Mouse (Mus musculus): ENCODE measurements around the gene Pou2af1.

Gene Pou2af1

DNA sequence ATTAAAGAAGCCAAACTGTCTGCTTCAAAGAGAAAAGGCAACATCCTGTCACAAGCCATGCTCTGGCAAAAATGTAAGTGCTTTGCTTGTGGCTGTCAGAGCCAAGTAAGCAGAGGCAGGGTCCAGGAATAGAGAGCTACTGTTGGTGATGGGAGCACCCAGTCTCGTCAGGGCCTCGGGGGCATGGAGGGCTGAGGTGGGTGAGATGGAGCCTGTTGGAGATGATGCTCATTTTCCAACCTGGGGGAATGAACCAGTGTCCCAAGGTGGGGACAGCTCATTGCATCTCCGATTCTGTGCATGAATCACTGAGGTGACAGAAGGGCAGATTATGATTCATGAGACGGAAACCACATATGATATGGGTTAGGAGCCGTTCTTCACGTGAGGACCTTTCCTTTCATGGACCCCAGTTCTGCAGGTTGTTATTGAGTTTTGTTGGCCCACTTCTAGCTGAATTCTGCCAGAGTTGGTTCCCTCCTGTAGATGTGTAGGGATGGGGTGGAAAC lies 275 bp downstream of the Pou2af1 start:
- in situ Hi-C loops (cut with MboI; ENCODE audit: low pct_unique_long_range_greater_than_20kb in 1 of 2, low sequenced_read_pairs in 2 of 2, unreplicated experiment in 1 of 2): no loop called here

DNA sequence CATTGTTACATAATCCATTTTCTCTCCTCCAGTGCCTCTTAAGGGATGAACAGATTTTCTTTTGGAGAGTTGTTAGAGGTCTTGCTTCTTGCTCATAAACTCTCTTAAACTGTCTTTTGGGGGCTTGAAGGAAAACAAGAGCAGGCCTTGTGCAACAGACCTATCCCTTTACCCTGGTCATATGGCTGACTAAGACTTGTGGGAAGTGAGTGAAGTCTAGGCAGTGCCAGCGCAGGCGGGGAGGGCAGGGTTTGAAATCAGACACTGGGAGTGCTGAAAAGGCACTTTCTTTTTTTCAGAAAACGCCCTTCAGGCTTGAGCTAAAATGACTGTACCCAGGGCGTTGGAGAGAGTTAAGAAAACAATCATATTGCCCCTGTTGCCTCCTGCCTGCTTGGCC lies 1.8 kb downstream of the Pou2af1 start:
- in situ Hi-C loops (cut with MboI; ENCODE audit: low pct_unique_long_range_greater_than_20kb in 1 of 2, low sequenced_read_pairs in 2 of 2, unreplicated experiment in 1 of 2): no loop called here

DNA sequence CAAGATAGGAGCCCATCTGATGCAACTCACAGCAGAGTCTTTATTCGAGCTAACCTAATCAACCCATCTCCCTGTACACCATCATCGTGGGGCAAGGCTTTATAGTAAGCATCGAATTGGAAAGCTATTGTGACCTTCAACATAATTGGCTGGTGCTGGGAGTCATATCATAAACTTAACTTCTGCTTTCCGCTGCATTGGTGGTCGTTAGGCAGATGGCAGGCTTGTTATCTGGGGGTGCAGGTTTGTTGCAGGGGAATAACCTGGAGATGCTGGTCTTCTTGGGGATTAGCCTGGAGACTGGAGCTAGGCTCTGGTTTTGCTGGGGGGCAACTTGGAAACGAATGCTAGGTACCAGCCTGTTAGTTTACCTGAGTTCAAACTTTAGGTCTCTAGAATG lies 2.4 kb downstream of the Pou2af1 start:
- in situ Hi-C loops (cut with MboI; ENCODE audit: low pct_unique_long_range_greater_than_20kb in 1 of 2, low sequenced_read_pairs in 2 of 2, unreplicated experiment in 1 of 2): no loop called here

DNA sequence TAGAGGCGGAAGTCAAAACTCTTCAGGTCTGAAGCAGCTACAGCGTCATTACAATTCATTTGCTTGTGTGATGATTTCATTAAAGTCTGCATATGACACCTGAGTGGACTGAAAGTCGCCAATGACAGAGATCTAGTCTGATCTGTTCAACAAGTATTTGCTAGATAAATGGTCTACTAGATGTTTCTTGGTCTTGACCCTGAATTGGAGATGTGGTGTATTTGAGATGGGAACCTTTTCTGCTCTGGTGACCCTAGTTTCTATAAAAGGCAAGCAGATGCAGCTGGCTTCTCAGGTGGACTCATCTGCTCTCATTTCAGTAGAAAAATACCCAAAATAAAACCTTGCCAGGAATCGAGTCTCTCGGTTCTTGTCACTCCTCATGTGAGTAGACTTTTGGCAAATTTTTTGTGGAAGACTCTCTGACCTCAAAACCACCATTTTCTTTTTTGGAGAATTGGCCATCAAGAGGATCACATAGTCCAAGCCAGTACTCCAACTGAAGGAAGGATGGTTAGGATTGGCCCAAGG lies 12.2 kb downstream of the Pou2af1 start:
- in situ Hi-C loops (cut with MboI; ENCODE audit: low pct_unique_long_range_greater_than_20kb in 1 of 2, low sequenced_read_pairs in 2 of 2, unreplicated experiment in 1 of 2): no loop called here

DNA sequence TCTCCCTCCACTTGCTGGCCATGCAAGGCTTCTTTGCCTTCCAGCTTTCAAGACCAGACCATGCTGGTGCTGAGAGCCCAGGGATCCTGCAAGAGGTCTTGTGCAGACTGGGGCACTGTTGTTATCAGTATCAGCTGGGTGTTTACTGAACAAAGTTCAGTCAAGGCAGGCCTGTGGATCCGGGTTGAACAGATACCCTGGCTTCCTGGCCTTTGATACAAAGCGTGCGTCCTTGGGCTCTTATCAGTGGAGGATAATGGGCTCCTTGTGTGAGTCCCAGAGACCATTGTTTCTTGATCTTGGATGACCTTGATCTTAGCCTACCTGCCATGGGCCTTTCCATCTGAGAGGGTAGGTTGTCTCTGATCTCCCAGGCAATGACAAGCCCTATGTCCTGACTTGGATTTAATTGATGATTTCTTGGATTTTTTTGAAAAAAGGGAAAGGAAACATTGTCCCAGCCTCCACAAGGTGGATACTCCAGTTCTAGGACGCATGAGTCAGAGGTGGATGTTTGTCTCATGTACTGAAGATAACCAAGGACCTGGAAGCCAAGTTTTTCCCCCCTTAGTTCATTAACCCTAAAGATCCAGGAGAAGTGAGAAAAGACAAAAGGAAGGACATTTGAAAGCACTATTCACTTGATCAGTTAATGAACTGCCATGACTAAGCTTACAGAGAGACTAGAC lies 17.3 kb downstream of the Pou2af1 start:
- in situ Hi-C loops (cut with MboI; ENCODE audit: low pct_unique_long_range_greater_than_20kb in 1 of 2, low sequenced_read_pairs in 2 of 2, unreplicated experiment in 1 of 2): no loop called here

DNA sequence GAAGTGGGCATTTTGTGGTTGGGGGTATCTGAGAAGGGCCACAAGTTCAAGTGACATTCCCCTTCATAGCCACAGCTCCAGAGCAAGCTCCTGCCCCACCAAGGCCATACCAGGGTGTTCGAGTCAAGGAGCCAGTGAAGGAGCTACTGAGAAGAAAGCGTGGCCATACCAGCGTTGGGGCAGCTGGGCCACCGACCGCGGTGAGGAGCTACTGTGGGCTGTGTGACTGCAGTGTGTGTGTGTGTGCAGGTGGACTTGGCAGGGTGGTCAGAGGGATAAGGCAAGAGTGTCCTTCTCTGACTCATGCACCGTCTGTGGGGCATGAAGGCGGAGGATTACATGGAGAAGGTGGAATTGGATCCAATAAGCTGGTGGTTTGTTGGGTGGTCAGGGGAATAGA lies 18.7 kb downstream of the Pou2af1 start:
- in situ Hi-C loops (cut with MboI; ENCODE audit: low pct_unique_long_range_greater_than_20kb in 1 of 2, low sequenced_read_pairs in 2 of 2, unreplicated experiment in 1 of 2): no loop called here

DNA sequence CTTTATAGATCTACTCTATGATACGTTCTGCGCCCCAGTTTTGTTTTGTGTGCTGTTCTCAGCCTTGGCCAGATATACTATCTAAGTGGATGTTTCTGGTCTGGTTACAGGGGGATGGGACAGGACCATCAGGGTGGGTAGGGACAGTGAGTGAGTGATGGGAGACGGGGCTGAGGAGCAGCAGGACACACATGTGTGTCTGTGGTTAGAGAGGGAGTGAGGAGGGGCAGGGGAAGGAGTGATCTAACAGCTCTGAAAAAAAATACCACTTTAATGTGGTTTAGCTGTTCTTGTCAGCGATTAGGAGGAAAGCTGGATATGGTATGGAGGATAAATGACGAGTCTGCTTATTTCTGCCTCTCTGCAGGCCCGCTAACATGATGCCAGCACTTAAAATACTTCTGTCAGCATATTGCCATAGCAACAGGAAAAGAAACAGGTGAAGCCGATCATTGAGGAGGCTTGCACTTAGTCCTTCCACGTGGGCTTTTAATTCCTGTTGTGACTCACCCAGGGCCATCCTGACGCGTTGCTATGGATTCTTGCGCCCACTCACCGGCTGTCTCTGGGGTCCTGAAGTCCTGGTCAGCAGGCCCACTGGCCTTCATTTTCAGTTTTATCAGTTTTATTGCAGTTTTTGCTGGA lies 25.4 kb downstream of the Pou2af1 start:
- in situ Hi-C loops (cut with MboI; ENCODE audit: low pct_unique_long_range_greater_than_20kb in 1 of 2, low sequenced_read_pairs in 2 of 2, unreplicated experiment in 1 of 2): no loop called here

DNA sequence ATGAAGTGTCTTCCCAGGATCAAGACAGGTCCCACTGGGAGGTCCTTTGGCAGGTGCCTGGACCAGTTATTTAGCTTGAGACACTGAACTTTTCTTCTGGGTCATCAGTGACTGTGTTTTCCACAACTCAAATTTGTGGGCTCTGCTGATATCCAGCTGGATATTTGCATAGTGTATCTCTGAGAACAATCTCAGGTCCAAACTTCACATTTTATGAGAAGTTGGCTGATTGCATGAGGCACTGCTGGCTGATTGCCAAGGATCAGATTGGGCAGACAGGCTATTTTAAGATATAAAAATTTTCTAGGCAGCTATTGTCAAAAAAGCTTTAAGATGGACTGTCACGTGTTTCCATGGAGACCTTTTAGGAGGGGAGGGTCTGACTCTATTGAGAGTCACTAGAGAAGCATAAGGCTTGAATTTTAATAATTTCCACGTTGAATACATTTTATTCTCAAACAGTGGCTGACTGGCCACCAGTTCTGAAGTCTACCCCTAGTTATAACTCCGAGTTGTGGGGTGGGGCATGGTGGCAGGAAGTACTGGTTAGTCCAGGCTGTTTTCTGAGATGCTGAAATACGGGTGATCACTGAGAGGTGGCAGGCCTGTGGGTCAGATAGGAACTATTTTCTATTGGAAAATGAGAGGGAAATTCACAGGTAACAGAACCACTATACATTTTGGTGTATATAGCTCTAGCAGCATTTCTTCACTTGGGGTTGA lies 43.4 kb downstream of the Pou2af1 start:
- in situ Hi-C loops (cut with MboI; ENCODE audit: low pct_unique_long_range_greater_than_20kb in 1 of 2, low sequenced_read_pairs in 2 of 2, unreplicated experiment in 1 of 2): no loop called here

DNA sequence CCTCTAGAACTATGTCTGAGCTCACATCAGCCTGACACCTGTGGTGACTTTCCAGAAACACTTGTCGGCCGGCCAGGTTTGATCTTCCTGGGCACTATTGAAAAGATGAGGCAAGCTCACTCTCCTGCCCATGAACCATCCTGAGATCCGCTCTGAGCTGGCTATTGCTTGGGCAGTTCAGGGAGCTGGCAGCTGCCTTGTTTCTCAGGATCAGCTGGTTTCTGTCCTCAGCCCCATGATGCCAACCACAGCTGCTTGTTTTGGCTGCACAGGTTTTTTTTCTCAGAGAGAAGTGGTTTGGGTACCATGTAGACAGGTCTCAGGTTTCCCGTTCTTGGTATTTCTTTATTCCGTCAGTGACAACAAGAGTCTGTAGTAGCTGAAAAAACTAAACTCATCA lies 44.9 kb downstream of the Pou2af1 start:
- in situ Hi-C loops (cut with MboI; ENCODE audit: low pct_unique_long_range_greater_than_20kb in 1 of 2, low sequenced_read_pairs in 2 of 2, unreplicated experiment in 1 of 2): no loop called here

DNA sequence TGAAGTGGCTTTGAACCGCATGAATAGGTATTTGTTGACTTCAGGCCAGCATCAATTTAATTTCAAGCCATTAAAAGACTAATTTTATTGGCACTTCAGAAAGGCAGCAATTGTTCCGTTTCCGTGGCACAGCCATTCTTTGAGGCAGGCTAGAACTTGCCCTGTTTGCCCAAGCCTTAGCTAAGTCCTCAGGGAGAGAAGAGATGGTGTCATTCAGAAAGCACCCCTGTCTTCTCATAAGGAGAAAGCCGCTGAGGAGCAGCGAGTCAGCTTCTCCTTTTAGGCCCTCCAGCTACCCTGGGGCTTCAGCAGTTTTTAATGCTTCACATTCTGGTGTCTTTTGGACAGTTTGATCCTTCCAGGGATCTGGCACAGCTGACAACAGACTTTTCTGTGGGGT lies 55.3 kb downstream of the Pou2af1 start:
- in situ Hi-C loops (cut with MboI; ENCODE audit: low pct_unique_long_range_greater_than_20kb in 1 of 2, low sequenced_read_pairs in 2 of 2, unreplicated experiment in 1 of 2): no loop called here

DNA sequence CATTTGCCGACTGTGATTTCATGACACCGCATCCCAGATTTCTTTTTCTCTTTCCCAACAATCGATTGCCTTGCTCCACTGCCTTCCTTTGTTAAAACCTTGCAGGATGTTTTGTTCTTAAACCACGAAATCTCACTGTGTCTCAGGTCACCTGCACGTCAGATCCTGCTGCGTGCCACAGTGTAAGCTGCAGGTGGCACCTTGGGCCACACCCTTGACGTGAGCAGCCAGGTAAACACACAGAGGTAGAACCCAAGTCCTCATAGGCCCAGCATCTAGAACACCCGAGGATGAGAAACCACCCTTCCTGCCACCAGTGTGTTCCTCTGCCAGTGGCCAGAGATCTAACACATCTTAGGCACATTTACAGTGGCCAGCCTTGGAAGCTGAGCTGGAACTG lies 57.6 kb downstream of the Pou2af1 start:
- in situ Hi-C loops (cut with MboI; ENCODE audit: low pct_unique_long_range_greater_than_20kb in 1 of 2, low sequenced_read_pairs in 2 of 2, unreplicated experiment in 1 of 2): no loop called here

DNA sequence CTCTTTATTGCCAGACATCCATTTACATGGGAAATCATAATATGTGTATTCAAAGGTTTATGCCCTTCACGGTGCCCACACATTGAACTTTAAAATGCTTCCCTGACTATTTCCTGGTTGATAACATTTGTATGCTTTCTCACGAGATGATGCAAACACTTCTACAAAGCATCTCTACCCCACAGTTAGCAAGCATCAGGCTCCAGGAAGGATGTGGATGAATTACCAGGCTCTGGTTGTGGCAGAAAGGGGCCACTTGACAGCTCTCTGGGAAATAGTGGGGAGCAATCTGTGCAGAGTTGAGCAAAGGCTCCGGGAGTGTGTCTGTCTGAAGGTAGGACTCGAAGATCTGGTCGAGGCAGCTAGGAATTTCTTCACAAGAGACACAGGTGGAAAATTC lies 58.6 kb downstream of the Pou2af1 start:
- in situ Hi-C loops (cut with MboI; ENCODE audit: low pct_unique_long_range_greater_than_20kb in 1 of 2, low sequenced_read_pairs in 2 of 2, unreplicated experiment in 1 of 2): no loop called here

DNA sequence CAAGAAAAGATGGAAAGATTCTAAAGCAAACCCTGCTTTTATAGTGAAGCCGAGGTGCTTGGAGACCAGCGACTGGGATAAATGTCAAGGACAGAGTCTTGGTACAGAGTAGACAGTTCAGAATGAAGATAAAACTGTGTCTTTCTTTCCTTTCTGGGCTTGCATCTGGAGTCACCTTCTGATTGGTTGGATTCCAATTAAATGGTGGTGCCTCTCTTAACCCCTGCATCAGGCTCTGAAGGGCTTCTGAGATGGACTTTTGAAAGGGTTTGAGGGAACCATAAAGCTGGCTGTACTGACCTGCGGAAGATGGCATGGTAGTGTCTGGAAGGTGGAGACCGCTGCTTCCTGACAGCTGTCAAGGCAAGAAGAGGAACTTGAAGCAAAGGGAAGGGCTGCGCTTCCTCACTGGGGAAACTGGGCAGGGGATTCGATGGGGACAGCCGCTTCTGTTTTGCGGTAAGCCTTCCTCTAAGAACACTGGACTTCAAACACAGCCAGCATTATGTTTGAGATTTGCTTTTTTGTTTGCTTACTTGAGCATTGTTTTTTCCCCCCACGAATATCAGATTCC lies 60.2 kb downstream of the Pou2af1 start:
- in situ Hi-C loops (cut with MboI; ENCODE audit: low pct_unique_long_range_greater_than_20kb in 1 of 2, low sequenced_read_pairs in 2 of 2, unreplicated experiment in 1 of 2): no loop called here

DNA sequence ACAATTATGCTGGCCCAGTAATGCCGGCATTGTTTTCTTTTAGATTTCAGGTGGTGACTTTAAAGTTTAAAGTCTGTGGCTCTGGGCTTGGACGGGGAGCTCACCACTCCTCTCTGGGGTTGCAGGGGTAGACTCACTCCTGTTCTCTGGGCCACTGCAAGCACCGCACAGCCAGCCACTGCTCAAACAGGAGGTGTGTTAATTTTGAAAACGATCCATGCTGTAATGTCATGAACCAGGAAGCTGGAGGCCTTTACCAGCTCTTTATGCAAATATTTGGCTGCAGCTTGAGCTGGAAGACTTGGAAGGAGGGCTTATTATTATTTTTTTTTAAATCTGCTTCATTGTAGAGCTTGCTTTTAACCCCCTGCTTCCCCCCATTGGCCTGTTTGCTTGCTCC lies 61.2 kb downstream of the Pou2af1 start:
- in situ Hi-C loops (cut with MboI; ENCODE audit: low pct_unique_long_range_greater_than_20kb in 1 of 2, low sequenced_read_pairs in 2 of 2, unreplicated experiment in 1 of 2): loop anchor here in 1 of 2 experiments (25.0 kb wide), 1 partner anchor 412 kb away; no protein-coding TSS in a partner anchor

DNA sequence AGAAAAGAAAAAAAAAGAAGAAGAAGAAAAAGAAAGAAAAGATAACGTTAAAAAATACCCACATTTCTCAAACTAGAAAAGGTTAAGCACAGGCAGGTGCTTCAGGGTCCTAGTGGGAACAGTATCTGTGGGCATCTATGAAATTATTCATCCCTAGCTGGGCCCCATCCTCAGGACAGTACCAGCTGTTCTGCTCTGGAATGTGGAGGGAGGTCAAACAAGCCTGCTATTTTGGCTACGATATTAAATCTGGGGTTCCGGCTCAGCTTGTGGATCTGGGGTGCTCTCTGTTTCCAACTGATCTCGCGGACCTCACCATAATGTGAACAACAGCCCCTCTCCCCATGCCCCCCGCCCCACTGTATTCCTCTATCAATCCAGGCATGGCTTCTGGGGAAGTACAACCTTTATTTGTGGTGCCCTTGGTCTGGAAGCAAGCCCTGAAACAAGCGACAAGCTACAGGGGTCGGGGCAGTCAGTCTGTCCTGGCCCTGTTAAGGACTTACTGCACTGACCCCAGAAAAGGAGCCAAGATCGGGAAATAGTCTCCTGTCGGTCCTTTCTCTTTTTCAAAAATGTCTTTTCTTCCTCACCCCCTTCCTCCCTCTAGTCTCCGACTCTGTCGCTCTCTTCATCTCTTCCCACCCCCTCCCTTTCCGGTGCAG lies 64.5 kb downstream of the Pou2af1 start:
- in situ Hi-C loops (cut with MboI; ENCODE audit: low pct_unique_long_range_greater_than_20kb in 1 of 2, low sequenced_read_pairs in 2 of 2, unreplicated experiment in 1 of 2): loop anchor here in 1 of 2 experiments (25.0 kb wide), 1 partner anchor 416 kb away; no protein-coding TSS in a partner anchor

DNA sequence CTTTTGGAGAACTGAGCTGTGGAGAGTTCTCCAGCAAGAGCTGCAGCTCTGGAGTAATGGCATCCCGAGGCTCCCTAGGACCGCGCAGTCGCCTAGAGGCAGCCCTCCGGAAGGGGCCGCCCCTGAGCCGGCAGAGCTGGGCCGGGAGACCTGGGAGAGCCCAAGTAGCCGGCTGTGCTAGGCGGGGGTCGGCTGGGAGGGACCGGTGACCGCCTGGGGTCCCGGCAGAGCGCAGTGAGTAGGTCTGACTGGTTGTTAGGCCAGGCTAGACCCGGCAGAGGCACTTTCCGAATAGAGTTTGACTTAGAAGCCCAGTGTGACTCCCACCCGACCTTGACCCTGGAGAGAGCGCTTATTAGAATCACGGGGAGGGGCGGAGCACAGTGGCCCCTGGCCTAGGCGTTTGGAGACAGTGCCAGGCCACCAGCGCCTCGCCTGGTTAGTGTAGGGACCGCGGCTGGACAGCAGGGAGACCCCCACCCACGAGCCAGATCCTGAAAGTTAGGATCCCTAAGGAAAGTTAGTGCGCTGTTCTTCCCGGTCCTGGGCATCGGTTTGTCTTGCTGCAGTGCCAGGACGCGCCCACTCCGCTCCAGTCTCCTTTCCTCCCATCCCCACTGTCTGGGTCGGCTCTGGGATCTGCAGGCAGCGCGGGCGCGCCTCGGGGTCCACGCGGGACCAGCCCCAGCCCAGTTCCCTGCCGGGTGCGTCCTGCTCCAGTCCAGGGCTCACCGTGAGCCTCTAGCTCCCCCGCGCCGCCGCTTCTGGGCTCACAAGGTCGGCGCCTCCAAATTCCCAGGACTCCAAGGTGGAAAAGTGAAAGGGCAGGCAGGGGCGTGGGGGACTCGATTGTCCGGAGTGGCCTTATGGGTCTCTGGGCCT lies 65.2 kb downstream of the Pou2af1 start, which contains the start of gene Colca2:
TSS of gene Colca2 (minus strand) at position 70 of the 882 bp plus-strand sequence.
- in situ Hi-C loops (cut with MboI; ENCODE audit: low pct_unique_long_range_greater_than_20kb in 1 of 2, low sequenced_read_pairs in 2 of 2, unreplicated experiment in 1 of 2): loop anchor here in 1 of 2 experiments (25.0 kb wide), 1 partner anchor 416 kb away; no protein-coding TSS in a partner anchor

DNA sequence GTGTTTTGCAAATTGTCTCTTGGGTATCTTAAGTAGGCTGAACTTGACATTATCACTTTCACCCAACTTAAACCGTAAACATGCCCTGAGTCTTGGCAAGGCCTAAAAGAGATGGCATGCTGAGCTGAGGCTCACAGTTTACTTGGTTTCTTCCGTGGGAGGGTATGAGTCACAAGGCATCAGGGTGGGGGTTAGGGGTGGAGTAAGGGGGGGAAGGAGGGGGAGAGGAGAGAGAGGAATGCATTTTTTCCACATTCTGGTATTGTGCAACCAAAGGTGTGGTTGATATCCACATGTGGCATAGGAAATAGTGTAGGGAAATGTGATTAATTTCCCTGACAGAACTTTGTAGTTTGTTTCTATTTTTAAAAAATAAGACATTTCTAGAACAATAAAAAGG lies 72.6 kb downstream of the Pou2af1 start:
- in situ Hi-C loops (cut with MboI; ENCODE audit: low pct_unique_long_range_greater_than_20kb in 1 of 2, low sequenced_read_pairs in 2 of 2, unreplicated experiment in 1 of 2): loop anchor here in 1 of 2 experiments (25.0 kb wide), 1 partner anchor 424 kb away; no protein-coding TSS in a partner anchor

Measured in mouse embryonic stem cell (cell line).